19 mouse cellular contexts compared by ENCODE assay signal in the genomic region with DNA sequence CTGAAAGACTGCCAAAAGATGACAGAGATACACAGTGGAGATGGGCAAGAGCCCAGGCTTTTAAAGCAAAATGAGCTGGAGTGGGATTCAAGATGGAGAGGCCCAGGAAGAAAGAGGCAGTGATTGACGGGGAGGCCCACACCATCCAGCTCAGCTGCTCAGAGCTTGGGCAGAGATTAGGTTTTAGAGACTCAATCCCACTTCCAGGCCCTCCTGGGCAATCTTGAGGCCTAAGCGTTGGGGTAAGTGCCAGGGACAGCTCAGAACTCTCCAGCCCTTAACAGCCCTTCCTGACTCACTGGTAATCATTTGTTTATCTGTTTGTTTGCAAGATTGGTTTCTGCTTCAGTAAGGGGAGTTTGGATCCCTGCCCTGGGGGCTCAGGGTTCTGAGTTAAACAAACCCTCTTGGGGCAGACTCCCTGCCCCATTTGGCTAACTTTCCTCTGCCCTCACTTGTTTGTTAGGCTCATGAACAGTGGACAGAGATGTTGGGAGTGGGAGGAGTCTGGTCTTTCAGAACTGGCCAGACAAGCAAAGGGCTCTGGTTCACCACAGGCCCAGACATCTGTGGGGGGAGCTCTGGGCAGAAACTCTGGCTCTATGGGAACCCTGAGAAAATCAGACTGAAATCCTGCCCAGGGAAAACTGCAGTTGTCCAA. TPM values are rescaled to one million over a fixed set of nuclear protein-coding genes. Genes with fewer than 3 reads are reported as not detected.
DNase-seq lines count a peak whose midpoint lies in the region; ATAC-seq lines count a peak whose summit lies in the region.
"Had no signal": no experiment of that assay in that cellular context is flagged by ENCODE, and none has a peak within 500 bp of the region (broad histone marks: within the 10 kb centered on the region; RNA-seq: fewer than 3 reads in every experiment).

No protein-coding gene starts in this region.

- peak; percentile 4 for DNase-seq in embryonic facial prominence, embryonic 14.5 days (ENCODE audit: low spot score)
- no peak for DNase-seq in embryonic facial prominence, embryonic 10.5 days (ENCODE audit: low spot score)
- no peak for DNase-seq in heart, embryonic 10.5 days (ENCODE audit: low spot score)
- no peak for DNase-seq in heart, postnatal 36 days
- peak; percentile 25 to 30 for DNase-seq in right cerebral cortex, postnatal 10 days (ENCODE audit: low spot score in 2 of 2)
- no peak for DNase-seq in right cerebral cortex, postnatal 14 days
- DNase-seq in adrenal gland, adult 8-10 months: no peak
- no peak for DNase-seq in cerebellum, postnatal 4 days (ENCODE audit: low spot score in 2 of 2)
- DNase-seq: adrenal gland, adult 2 months; cerebellum, adult 9-11 months; kidney, postnatal 14 days; layer of hippocampus, adult 9-11 months; thymus, postnatal 25 days had no signal

- no peak overlapping the region for H3K4me2 ChIP-seq in embryonic facial prominence, embryonic 14.5 days (ENCODE audit: low read depth, low read length)
- H3K4me2 ChIP-seq: liver, embryonic 11.5 days; midbrain, embryonic 15.5 days; neural tube, embryonic 12.5 days had no signal

- peaks cover 16% of the 10 kb centered on the region for H3K27me3 ChIP-seq in embryonic facial prominence, embryonic 14.5 days (replicated peaks; ENCODE audit: control insufficient read depth, insufficient read depth, low read length)
- H3K27me3 ChIP-seq in embryonic facial prominence, embryonic 10.5 days (replicated peaks; ENCODE audit: low read depth, poor library complexity, severe bottlenecking): peaks cover 81% of the 10 kb centered on the region
- H3K27me3 ChIP-seq in heart, embryonic 10.5 days (ENCODE audit: insufficient read depth, poor library complexity, severe bottlenecking): peaks cover 17% of the 10 kb centered on the region; the same call in 1 of the 2 replicates

- H3K4me3 ChIP-seq in embryonic facial prominence, embryonic 14.5 days (ENCODE audit: low read depth, low read length): no peak overlapping the region
- H3K4me3 ChIP-seq in embryonic facial prominence, embryonic 10.5 days: no peak overlapping the region
- no peak overlapping the region for H3K4me3 ChIP-seq in heart, embryonic 10.5 days
- H3K4me3 ChIP-seq: midbrain, embryonic 15.5 days; neural tube, embryonic 12.5 days had no signal

- intact Hi-C loops in heart, postnatal 36 days (cut with DNase I): no loop called here

- H3K27ac ChIP-seq in embryonic facial prominence, embryonic 14.5 days (replicated peaks; ENCODE audit: low read depth, low read length): no peak overlapping the region
- no peak overlapping the region for H3K27ac ChIP-seq in embryonic facial prominence, embryonic 10.5 days (replicated peaks)
- 0 out of 2 replicates have a peak overlapping the region, but pooled peaks have one; percentile 29 for H3K27ac ChIP-seq in heart, embryonic 10.5 days
- H3K27ac ChIP-seq: midbrain, embryonic 15.5 days; neural tube, embryonic 12.5 days; stomach, postnatal 0 days had no signal

- no peak overlapping the region for H3K9ac ChIP-seq in embryonic facial prominence, embryonic 14.5 days (ENCODE audit: low read depth, low read length)
- H3K9ac ChIP-seq: midbrain, embryonic 15.5 days; neural tube, embryonic 12.5 days had no signal

- no peaks in the 10 kb centered on the region for H3K4me1 ChIP-seq in embryonic facial prominence, embryonic 14.5 days (ENCODE audit: control insufficient read depth, insufficient read depth, low read length)
- H3K4me1 ChIP-seq in embryonic facial prominence, embryonic 10.5 days: no peaks in the 10 kb centered on the region
- peaks cover 6% of the 10 kb centered on the region; the same call in 1 of the 2 replicates for H3K4me1 ChIP-seq in heart, embryonic 10.5 days
- H3K4me1 ChIP-seq: midbrain, embryonic 15.5 days; neural tube, embryonic 12.5 days had no signal

- 0 out of 2 replicates have a peak, but pooled peaks cover 3% of the 10 kb centered on the region for H3K9me3 ChIP-seq in embryonic facial prominence, embryonic 14.5 days (ENCODE audit: control insufficient read depth, low read length)
- no peaks in the 10 kb centered on the region for H3K9me3 ChIP-seq in embryonic facial prominence, embryonic 10.5 days
- H3K9me3 ChIP-seq in heart, embryonic 10.5 days: no peaks in the 10 kb centered on the region
- H3K9me3 ChIP-seq: midbrain, embryonic 15.5 days; neural tube, embryonic 12.5 days had no signal

- 76% methylated on average over 2 of the region's 2 CpGs for WGBS in embryonic facial prominence, embryonic 14.5 days
- 73% methylated on average over 2 of the region's 2 CpGs for WGBS in embryonic facial prominence, embryonic 10.5 days
- 52% methylated on average over 2 of the region's 2 CpGs for WGBS in heart, embryonic 10.5 days

- no peak for ATAC-seq in embryonic facial prominence, embryonic 14.5 days (ENCODE audit: low read depth)
- ATAC-seq: intestine, embryonic 16.5 days; midbrain, embryonic 15.5 days had no signal

- H3K36me3 ChIP-seq in embryonic facial prominence, embryonic 14.5 days (ENCODE audit: control insufficient read depth, insufficient read depth, low read length): no peaks in the 10 kb centered on the region
- H3K36me3 ChIP-seq in embryonic facial prominence, embryonic 10.5 days (replicated peaks): no peaks in the 10 kb centered on the region
- H3K36me3 ChIP-seq in heart, embryonic 10.5 days: no peaks in the 10 kb centered on the region
- H3K36me3 ChIP-seq: midbrain, embryonic 15.5 days; neural tube, embryonic 12.5 days had no signal

RNA-seq across cellular contexts. Expression of a gene that starts 52.6 kb away (rescaled TPM):
- polyA plus RNA-seq in embryonic facial prominence, embryonic 14.5 days (2014; fragmentation: Nextera tagmentation; extraction: Ambion mirVana): 0.58 and 0.77 TPM in 2 replicates
- polyA plus RNA-seq in embryonic facial prominence, embryonic 10.5 days (2016; fragmentation: Nextera tagmentation; extraction: Ambion mirVana): 0.22 and 0.23 TPM in 2 replicates
- 0.10 TPM in 1 of 2 replicates, not detected in the other for polyA plus RNA-seq in heart, embryonic 10.5 days (2016; fragmentation: Nextera tagmentation; extraction: Ambion mirVana)
- total RNA-seq in heart, postnatal 36 days (2021): not detected
- total RNA-seq in adrenal gland, adult 8-10 months (2022): 1 to 10 TPM; 4.3 to 6.0 (median 5.1) TPM
- total RNA-seq: granulocyte monocyte progenitor cell, adult 5-6 weeks had no signal

Comparison
In these comparisons a context has a peak if more than half of its experiments do, and no peak if none do; other contexts are left out.
1. DNase-seq: peak in embryonic facial prominence, embryonic 14.5 days (single experiment) and right cerebral cortex, postnatal 10 days (2 of 2); none in embryonic facial prominence, embryonic 10.5 days (single experiment), heart, embryonic 10.5 days (single experiment), heart, postnatal 36 days (0 of 2), right cerebral cortex, postnatal 14 days (single experiment), adrenal gland, adult 8-10 months (single experiment) and cerebellum, postnatal 4 days (0 of 2).